Mouse (Mus musculus) liver, embryonic 15.5 days (tissue): ENCODE data around the gene Plekha3. TPM values are rescaled to one million over a fixed set of nuclear protein-coding genes. Genes with fewer than 3 reads are reported as not detected.

Experiments used
- ATAC-seq: fragments of 200-750 bp; cut with Nextera tagmentation; 2 replicates; pipeline ENCODE4 v1.8.0; 2017; ENCODE audit warnings: moderate number of reproducible peaks, mild to moderate bottlenecking, moderate library complexity; ENCODE audit not compliant: insufficient read depth
- H3K27ac ChIP-seq: fragments of 300-500 bp; sonication (generic); replicated peaks from 2 replicates; pipeline ENCODE4 v1.5.1; 2015; ENCODE audit warnings: mild to moderate bottlenecking, inconsistent platforms
- H3K27me3 ChIP-seq: fragments of 300-500 bp; sonication (generic); 2 replicates; pipeline ENCODE4 v1.6.1; 2015; ENCODE audit warnings: mild to moderate bottlenecking, inconsistent platforms
- H3K36me3 ChIP-seq: fragments of 300-500 bp; sonication (generic); replicated peaks from 2 replicates; pipeline ENCODE4 v1.6.1; 2015; ENCODE audit warnings: moderate library complexity, mild to moderate bottlenecking, inconsistent platforms
- H3K4me1 ChIP-seq: fragments of 300-500 bp; sonication (generic); replicated peaks from 2 replicates; pipeline ENCODE4 v1.6.1; 2015; ENCODE audit warnings: inconsistent platforms
- H3K4me2 ChIP-seq: fragments of 300-500 bp; sonication (generic); 2 replicates; pipeline ENCODE4 v1.6.1; 2015; ENCODE audit warnings: moderate library complexity, mild to moderate bottlenecking, inconsistent platforms
- H3K4me3 ChIP-seq: fragments of 300-500 bp; sonication (generic); replicated peaks from 2 replicates; pipeline ENCODE4 v1.5.1; 2015; ENCODE audit warnings: mild to moderate bottlenecking, inconsistent platforms
- H3K9ac ChIP-seq: fragments of 300-500 bp; sonication (generic); 2 replicates; pipeline ENCODE4 v1.6.1; 2015; ENCODE audit warnings: moderate library complexity, mild to moderate bottlenecking, inconsistent platforms
- H3K9me3 ChIP-seq: fragments of 300-500 bp; sonication (generic); replicated peaks from 2 replicates; pipeline ENCODE4 v1.6.1; 2016; ENCODE audit warnings: inconsistent platforms
- WGBS: fragments of 180-500 bp; shearing (Covaris S2); methylation state at CpG from one replicate; pipeline ENCODE4 v1.1.7; 2015; ENCODE audit warnings: mixed read lengths; ENCODE audit not compliant: insufficient replicate concordance; 5-methylcytosine and 5-hydroxymethylcytosine counted together
- polyA plus RNA-seq: library from polyadenylated mRNA; unstranded; fragments of >200 nt; fragmentation: Nextera tagmentation; extraction: Ambion mirVana; gene quantifications from 2 replicates; pipeline ENCODE4 v1.2.1, GENCODE M21; 2015

The Plekha3 gene
- polyA plus RNA-seq, 1 experiment from 2014 or later = 2.7 TPM

GRCm38 (mm10) chr2:76676401-76677226 lies 1.5 kb downstream of the Plekha3 start:
- peak overlapping the region; percentile 82 for H3K4me2 ChIP-seq
- no peaks in the 10 kb centered on the region; the same call in 1 of the 2 replicates for H3K36me3 ChIP-seq
- no peaks in the 10 kb centered on the region for H3K27me3 ChIP-seq
- no peak overlapping the region for H3K9ac ChIP-seq
- H3K27ac ChIP-seq = no peak overlapping the region
- ATAC-seq = no peak
- peak overlapping the region; percentile 82 for H3K4me3 ChIP-seq
- 64% methylated on average over 13 of the region's 13 CpGs for WGBS
- no peaks in the 10 kb centered on the region for H3K9me3 ChIP-seq
- H3K4me1 ChIP-seq = peaks cover 50% of the 10 kb centered on the region

- no peak overlapping the region for H3K4me2 ChIP-seq
- peaks cover 48% of the 10 kb centered on the region for H3K36me3 ChIP-seq
- no peak overlapping the region for H3K27ac ChIP-seq
- no peaks in the 10 kb centered on the region for H3K27me3 ChIP-seq
- no peak for ATAC-seq
- no peak overlapping the region for H3K4me3 ChIP-seq
- 78% methylated on average over 8 of the region's 8 CpGs for WGBS
- no peaks in the 10 kb centered on the region for H3K9me3 ChIP-seq
- peaks cover 2% of the 10 kb centered on the region; the same call in 1 of the 2 replicates for H3K4me1 ChIP-seq
- H3K9ac ChIP-seq = no peak overlapping the region
These were observed 7.2 kb downstream of the Plekha3 start for GRCm38 (mm10) chr2:76682301-76682700.

GRCm38 (mm10) chr2:76686986-76687385 lies 11.9 kb downstream of the Plekha3 start:
- Histone ChIP-seq H3K4me3 (no peak overlapping the region), H3K27me3 (no peaks in the 10 kb centered on the region), H3K36me3 (peaks cover 60% of the 10 kb centered on the region), H3K9me3 (no peaks in the 10 kb centered on the region), H3K4me2 (no peak overlapping the region), H3K9ac (no peak overlapping the region), H3K27ac (no peak overlapping the region), H3K4me1 (no peaks in the 10 kb centered on the region; the same call in 1 of the 2 replicates)
- ATAC-seq = no peak
- 87% methylated on average over 3 of the region's 3 CpGs for WGBS

GRCm38 (mm10) chr2:76687608-76688007 lies 12.5 kb downstream of the Plekha3 start:
- H3K27me3 ChIP-seq = no peaks in the 10 kb centered on the region
- peaks cover 61% of the 10 kb centered on the region for H3K36me3 ChIP-seq
- H3K4me3 ChIP-seq = no peak overlapping the region
- no peak for ATAC-seq
- H3K9me3 ChIP-seq = no peaks in the 10 kb centered on the region
- H3K9ac ChIP-seq = no peak overlapping the region
- no peak overlapping the region for H3K27ac ChIP-seq
- H3K4me1 ChIP-seq = no peaks in the 10 kb centered on the region; the same call in 1 of the 2 replicates
- WGBS = 54% methylated on average over 3 of the region's 3 CpGs
- H3K4me2 ChIP-seq = no peak overlapping the region

- H3K4me3 ChIP-seq = no peak overlapping the region
- WGBS = 33% methylated on average over 7 of the region's 7 CpGs
- H3K36me3 ChIP-seq = peaks cover 60% of the 10 kb centered on the region
- H3K27me3 ChIP-seq = no peaks in the 10 kb centered on the region
- ATAC-seq = no peak
- H3K4me1 ChIP-seq = no peaks in the 10 kb centered on the region; the same call in 1 of the 2 replicates
- no peak overlapping the region for H3K9ac ChIP-seq
- H3K4me2 ChIP-seq = no peak overlapping the region
- H3K27ac ChIP-seq = no peak overlapping the region
- no peaks in the 10 kb centered on the region for H3K9me3 ChIP-seq
These were observed 13.1 kb downstream of the Plekha3 start for GRCm38 (mm10) chr2:76688162-76688561.

GRCm38 (mm10) chr2:76690436-76691204 lies 15.5 kb downstream of the Plekha3 start:
- Histone ChIP-seq H3K27me3 (no peaks in the 10 kb centered on the region), H3K9me3 (no peaks in the 10 kb centered on the region), H3K27ac (no peak overlapping the region), H3K4me1 (no peaks in the 10 kb centered on the region; the same call in 1 of the 2 replicates), H3K36me3 (peaks cover 53% of the 10 kb centered on the region), H3K4me2 (no peak overlapping the region), H3K4me3 (no peak overlapping the region), H3K9ac (no peak overlapping the region)
- ATAC-seq = peak; percentile 49; the same call in 1 of the 2 replicates
- WGBS = 51% methylated on average over 12 of the region's 12 CpGs

- Histone ChIP-seq H3K4me3 (no peak overlapping the region), H3K9ac (no peak overlapping the region), H3K9me3 (no peaks in the 10 kb centered on the region), H3K27ac (no peak overlapping the region), H3K4me1 (no peaks in the 10 kb centered on the region), H3K4me2 (no peak overlapping the region), H3K36me3 (peaks cover 38% of the 10 kb centered on the region), H3K27me3 (no peaks in the 10 kb centered on the region)
- no peak for ATAC-seq
- 77% methylated on average over 5 of the region's 5 CpGs for WGBS
These were observed 18.7 kb downstream of the Plekha3 start for GRCm38 (mm10) chr2:76693765-76694164.

GRCm38 (mm10) chr2:76695290-76695689 lies 20.2 kb downstream of the Plekha3 start:
- Histone ChIP-seq H3K36me3 (peaks cover 37% of the 10 kb centered on the region), H3K27ac (no peak overlapping the region), H3K9me3 (no peaks in the 10 kb centered on the region), H3K4me3 (no peak overlapping the region), H3K4me2 (no peak overlapping the region), H3K27me3 (no peaks in the 10 kb centered on the region), H3K4me1 (no peaks in the 10 kb centered on the region), H3K9ac (no peak overlapping the region)
- 44% methylated on average over 6 of the region's 6 CpGs for WGBS
- ATAC-seq = no peak

- no peaks in the 10 kb centered on the region for H3K9me3 ChIP-seq
- no peak overlapping the region for H3K27ac ChIP-seq
- H3K36me3 ChIP-seq = peaks cover 7% of the 10 kb centered on the region; the same call in 1 of the 2 replicates
- 69% methylated on average over 3 of the region's 3 CpGs for WGBS
- ATAC-seq = no peak
- H3K27me3 ChIP-seq = no peaks in the 10 kb centered on the region
- no peaks in the 10 kb centered on the region for H3K4me1 ChIP-seq
- no peak overlapping the region for H3K4me2 ChIP-seq
- H3K9ac ChIP-seq = no peak overlapping the region
- no peak overlapping the region for H3K4me3 ChIP-seq
These were observed 27.1 kb downstream of the Plekha3 start for GRCm38 (mm10) chr2:76702188-76702587.

- 67% methylated on average over 5 of the region's 5 CpGs for WGBS
- Histone ChIP-seq H3K27ac (no peak overlapping the region), H3K4me1 (no peaks in the 10 kb centered on the region), H3K4me2 (no peak overlapping the region), H3K4me3 (no peak overlapping the region), H3K27me3 (no peaks in the 10 kb centered on the region), H3K36me3 (0 out of 2 replicates have a peak, but pooled peaks cover 1% of the 10 kb centered on the region), H3K9ac (no peak overlapping the region), H3K9me3 (no peaks in the 10 kb centered on the region)
- no peak for ATAC-seq
These were observed 27.7 kb downstream of the Plekha3 start for GRCm38 (mm10) chr2:76702751-76703150.

GRCm38 (mm10) chr2:76705655-76706054 lies 30.6 kb downstream of the Plekha3 start:
- Histone ChIP-seq H3K27ac (no peak overlapping the region), H3K4me3 (no peak overlapping the region), H3K9me3 (peaks cover 13% of the 10 kb centered on the region; the same call in 1 of the 2 replicates), H3K4me1 (no peaks in the 10 kb centered on the region), H3K27me3 (no peaks in the 10 kb centered on the region), H3K9ac (no peak overlapping the region), H3K36me3 (peaks cover 6% of the 10 kb centered on the region; the same call in 1 of the 2 replicates), H3K4me2 (no peak overlapping the region)
- WGBS = 79% methylated on average over 13 of the region's 13 CpGs
- no peak for ATAC-seq
